Mouse (Mus musculus) heart, embryonic 11.5 days (tissue): ENCODE data around the gene Stac3. TPM values are rescaled to one million over a fixed set of nuclear protein-coding genes. Genes with fewer than 3 reads are reported as not detected.

Experiments
- ATAC-seq: fragments of 200-750 bp; cut with Nextera tagmentation; replicated peaks from 2 replicates; pipeline ENCODE4 v1.8.0; 2017; ENCODE audit warnings: moderate library complexity; ENCODE audit not compliant: insufficient number of reproducible peaks, low FRiP score, low TSS enrichment
- H3K27ac ChIP-seq: fragments of 300-500 bp; sonication (generic); 2 replicates; pipeline ENCODE4 v1.5.1; 2014; ENCODE audit warnings: mild to moderate bottlenecking, low read depth, low read length
- H3K27me3 ChIP-seq: fragments of 300-500 bp; sonication (generic); 2 replicates; pipeline ENCODE4 v1.6.1; 2014; ENCODE audit warnings: mild to moderate bottlenecking, low read length, mixed read lengths; ENCODE audit not compliant: control insufficient read depth, insufficient read depth
- H3K36me3 ChIP-seq: fragments of 300-500 bp; sonication (generic); 2 replicates; pipeline ENCODE4 v1.6.1; 2014; ENCODE audit warnings: mild to moderate bottlenecking, low read length, moderate library complexity, mixed read lengths; ENCODE audit not compliant: control insufficient read depth, insufficient read depth
- H3K4me1 ChIP-seq: fragments of 300-500 bp; sonication (generic); 2 replicates; pipeline ENCODE4 v1.6.1; 2014; ENCODE audit warnings: low read length; ENCODE audit not compliant: control insufficient read depth, insufficient read depth
- H3K4me2 ChIP-seq: fragments of 300-500 bp; sonication (generic); 2 replicates; pipeline ENCODE4 v1.6.1; 2014; ENCODE audit warnings: mild to moderate bottlenecking, moderate library complexity
- H3K4me3 ChIP-seq: fragments of 300-500 bp; sonication (generic); 2 replicates; pipeline ENCODE4 v1.5.1; 2014; ENCODE audit warnings: low read depth, low read length
- H3K9ac ChIP-seq: fragments of 300-500 bp; sonication (generic); 2 replicates; pipeline ENCODE4 v1.6.1; 2014; ENCODE audit warnings: mild to moderate bottlenecking, low read depth, low read length, moderate library complexity
- H3K9me3 ChIP-seq: fragments of 300-500 bp; sonication (generic); replicated peaks from 2 replicates; pipeline ENCODE4 v1.6.1; 2016; ENCODE audit warnings: low read length; ENCODE audit not compliant: control insufficient read depth
- WGBS: fragments of 180-500 bp; shearing (Covaris S2); extraction: QIAGEN DNeasy Blood & Tissue Kit; methylation state at CpG from one replicate; pipeline ENCODE4 v1.1.7; 2014; ENCODE audit not compliant: insufficient replicate concordance; 5-methylcytosine and 5-hydroxymethylcytosine counted together
- polyA plus RNA-seq: library from polyadenylated mRNA; unstranded; fragments of >200 nt; fragmentation: Nextera tagmentation; extraction: Ambion mirVana; gene quantifications from 2 replicates; pipeline ENCODE4 v1.2.1, GENCODE M21; 2014

The Stac3 gene
- polyA plus RNA-seq, 1 experiment from 2014 or later, result 0.30 TPM

GRCm38 (mm10) chr10:127519041-127519701 lies 17.7 kb downstream of the Stac3 start:
- no peak for ATAC-seq
- Histone ChIP-seq H3K4me1 (peaks cover 36% of the 10 kb centered on the region), H3K27me3 (peaks cover 32% of the 10 kb centered on the region)

GRCm38 (mm10) chr10:127519903-127520713 lies 18.6 kb downstream of the Stac3 start:
- ATAC-seq, result no peak
- Histone ChIP-seq H3K9ac (no peak overlapping the region), H3K27me3 (peaks cover 32% of the 10 kb centered on the region), H3K36me3 (peaks cover 8% of the 10 kb centered on the region; the same call in 1 of the 2 replicates), H3K4me1 (peaks cover 26% of the 10 kb centered on the region), H3K27ac (no peak overlapping the region), H3K9me3 (no peaks in the 10 kb centered on the region), H3K4me3 (peak overlapping the region; percentile 12; the same call in 1 of the 2 replicates), H3K4me2 (peak overlapping the region; percentile 75)
- 90% methylated on average over 37 of the region's 37 CpGs for WGBS

More at GRCm38 (mm10) chr10:127519041-127519701, 17.7 kb downstream of the Stac3 start:
- no peaks in the 10 kb centered on the region for H3K9me3 ChIP-seq
- no peak overlapping the region for H3K4me2 ChIP-seq
- 94% methylated on average over 25 of the region's 26 CpGs for WGBS
- H3K36me3 ChIP-seq, result peaks cover 8% of the 10 kb centered on the region; the same call in 1 of the 2 replicates
- H3K9ac ChIP-seq, result no peak overlapping the region
- no peak overlapping the region for H3K4me3 ChIP-seq
- no peak overlapping the region for H3K27ac ChIP-seq

- peak overlapping the region; percentile 75 for H3K4me2 ChIP-seq
- 81% methylated on average over 20 of the region's 20 CpGs for WGBS
- peaks cover 8% of the 10 kb centered on the region; the same call in 1 of the 2 replicates for H3K36me3 ChIP-seq
- ATAC-seq, result no peak
- peak overlapping the region; percentile 55 for H3K4me3 ChIP-seq
- peak overlapping the region; percentile 56; the same call in 1 of the 2 replicates for H3K9ac ChIP-seq
- no peak overlapping the region for H3K27ac ChIP-seq
- H3K9me3 ChIP-seq, result no peaks in the 10 kb centered on the region
- peaks cover 25% of the 10 kb centered on the region for H3K4me1 ChIP-seq
- H3K27me3 ChIP-seq, result peaks cover 34% of the 10 kb centered on the region
Measured at GRCm38 (mm10) chr10:127520714-127521357, 19.4 kb downstream of the Stac3 start.

- ATAC-seq, result no peak
- Histone ChIP-seq H3K36me3 (peaks cover 8% of the 10 kb centered on the region; the same call in 1 of the 2 replicates), H3K4me3 (peak overlapping the region; percentile 55), H3K4me1 (peaks cover 22% of the 10 kb centered on the region), H3K4me2 (peak overlapping the region; percentile 75), H3K27ac (no peak overlapping the region), H3K9me3 (no peaks in the 10 kb centered on the region), H3K9ac (peak overlapping the region; percentile 56), H3K27me3 (peaks cover 36% of the 10 kb centered on the region)
- WGBS, result 10% methylated on average over 12 of the region's 12 CpGs
Measured at GRCm38 (mm10) chr10:127521611-127522080, 20.2 kb downstream of the Stac3 start.

GRCm38 (mm10) chr10:127522088-127522581 lies 20.6 kb downstream of the Stac3 start, which contains the start of gene Shmt2:
Gene Shmt2, minus strand, starts transcription at chr10:127522444.
- Histone ChIP-seq H3K4me3 (peak within 1 kb of the TSS; percentile 55), H3K36me3 (peaks cover 8% of the 10 kb centered on the region; the same call in 1 of the 2 replicates), H3K27ac (no peak within 1 kb of the TSS), H3K9me3 (no peaks in the 10 kb centered on the region), H3K4me1 (peaks cover 22% of the 10 kb centered on the region), H3K27me3 (peaks cover 41% of the 10 kb centered on the region), H3K9ac (peak within 1 kb of the TSS; percentile 56), H3K4me2 (peak within 1 kb of the TSS; percentile 75)
- ATAC-seq, result peak; percentile 58
- WGBS, result under 1% methylated on average over 21 of the region's 21 CpGs

- H3K9me3 ChIP-seq, result no peaks in the 10 kb centered on the region
- H3K4me1 ChIP-seq, result peaks cover 23% of the 10 kb centered on the region
- no peak overlapping the region for H3K27ac ChIP-seq
- WGBS, result 2% methylated on average over 22 of the region's 23 CpGs
- peaks cover 3% of the 10 kb centered on the region; the same call in 1 of the 2 replicates for H3K36me3 ChIP-seq
- H3K4me3 ChIP-seq, result no peak overlapping the region; the same call in 1 of the 2 replicates
- H3K27me3 ChIP-seq, result peaks cover 68% of the 10 kb centered on the region
- peak overlapping the region; percentile 1; the same call in 1 of the 2 replicates for H3K4me2 ChIP-seq
- no peak for ATAC-seq
- H3K9ac ChIP-seq, result no peak overlapping the region
Measured at GRCm38 (mm10) chr10:127524646-127525255, 23.3 kb downstream of the Stac3 start.

- H3K9me3 ChIP-seq, result no peaks in the 10 kb centered on the region
- peak overlapping the region; percentile 29 for H3K4me3 ChIP-seq
- H3K36me3 ChIP-seq, result no peaks in the 10 kb centered on the region
- peak overlapping the region; percentile 51 for H3K4me2 ChIP-seq
- no peak for ATAC-seq
- H3K27me3 ChIP-seq, result peaks cover 80% of the 10 kb centered on the region
- H3K27ac ChIP-seq, result no peak overlapping the region
- no peak overlapping the region for H3K9ac ChIP-seq
- 3% methylated on average over 26 of the region's 26 CpGs for WGBS
- peaks cover 21% of the 10 kb centered on the region for H3K4me1 ChIP-seq
Measured at GRCm38 (mm10) chr10:127526048-127526447, 24.6 kb downstream of the Stac3 start.
